Mouse (Mus musculus) lung, adult 10 weeks (tissue): ENCODE data around the gene Mtmr10. TPM values are rescaled to one million over a fixed set of nuclear protein-coding genes. Genes with fewer than 3 reads are reported as not detected.

ENCODE experiments used
- polyA plus RNA-seq: library from polyadenylated mRNA; stranded (reverse); fragments of 350-450 nt; fragmentation: Illumina TruSeq; extraction: RNeasy Lipid Tissue Mini Kit (QIAGEN cat#74804); gene quantifications from one replicate; pipeline ENCODE4 v1.2.3, GENCODE M21; 2014; ENCODE audit warnings: low read depth, low replicate concordance; ENCODE audit not compliant: insufficient read depth

The Mtmr10 gene
- polyA plus RNA-seq: 10.3 TPM

DNA sequence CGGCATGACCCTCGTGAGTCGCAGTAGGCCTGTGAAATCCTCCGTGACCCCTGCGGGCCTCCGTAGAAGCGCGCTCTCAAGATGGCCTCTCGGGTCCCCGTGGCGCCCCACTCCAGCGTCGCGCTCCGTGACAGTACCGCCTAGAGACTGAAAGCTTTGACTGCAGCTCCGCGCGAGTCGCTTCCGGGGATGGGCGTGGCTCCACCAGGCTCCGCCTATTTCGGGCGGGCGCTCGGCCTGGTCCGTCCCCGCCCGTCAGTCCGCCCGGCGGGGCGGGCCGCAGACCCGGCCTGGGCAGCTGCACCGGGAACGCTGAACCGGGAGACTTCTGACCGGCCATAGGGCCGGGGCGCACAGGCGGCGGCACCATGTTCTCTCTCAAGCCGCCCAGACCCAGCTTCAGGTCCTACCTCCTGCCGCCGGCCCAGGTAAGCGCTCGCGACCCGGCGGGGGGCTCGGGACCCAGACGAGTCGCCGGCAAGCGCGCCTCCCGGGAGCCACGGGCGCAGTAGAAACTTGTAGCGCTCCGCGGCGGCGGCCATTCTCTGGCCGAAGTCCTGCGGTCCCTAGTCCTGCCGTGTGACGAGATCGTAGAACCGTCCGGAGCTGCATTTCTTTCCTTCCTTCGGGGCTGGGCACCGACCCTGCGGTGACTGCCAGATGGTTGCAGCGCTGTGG, at the start of gene Mtmr10:
TSS of gene Mtmr10 (plus strand) at position 240 of the 678 bp plus-strand sequence.

DNA sequence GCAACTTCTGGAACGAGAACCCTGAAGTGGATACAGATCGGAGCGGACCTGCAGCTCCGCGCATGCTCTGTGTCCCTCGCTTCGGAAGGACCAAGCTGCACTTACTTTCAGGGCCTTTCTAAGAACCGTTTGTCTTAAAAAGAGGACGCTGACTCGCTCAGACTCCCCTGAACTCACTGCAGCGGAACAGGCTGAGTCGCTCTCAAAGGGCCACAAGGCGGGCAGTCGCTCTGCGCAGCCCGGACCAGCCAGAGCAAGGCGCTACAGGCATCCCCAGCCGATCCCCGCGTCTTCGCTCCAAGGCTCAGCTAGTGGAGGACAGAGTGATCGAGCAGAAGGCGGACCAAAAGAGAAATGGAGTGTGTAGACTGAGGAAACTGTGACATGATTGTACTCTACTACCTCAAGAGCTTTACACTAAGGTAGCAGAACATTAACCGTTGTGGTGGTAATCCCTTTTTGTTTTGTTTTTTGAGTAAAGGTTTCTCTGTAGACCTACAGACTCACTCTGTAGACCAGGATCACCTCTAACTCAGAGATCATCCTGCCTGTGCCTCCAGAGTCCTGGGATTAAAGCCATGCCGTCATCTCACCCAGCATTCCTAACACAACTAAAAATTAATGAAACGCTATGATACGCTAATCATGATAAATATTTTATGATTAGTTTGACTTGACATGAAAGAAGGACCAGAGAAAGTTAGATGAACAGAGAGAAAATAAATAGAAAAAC, 86.5 kb downstream of the Mtmr10 start, which contains the start of gene Fan1:
TSS of gene Fan1 (minus strand) at position 266 of the 733 bp plus-strand sequence.

Other genes starting within 250 kb of the Mtmr10 start
- 0.22 TPM for gene Trpm1, start 133.8 kb upstream of the Mtmr10 start, polyA plus RNA-seq
- gene Fan1, start 86.4 kb downstream of the Mtmr10 start, polyA plus RNA-seq: 1.3 TPM
- gene Mphosph10, start 104.6 kb downstream of the Mtmr10 start, polyA plus RNA-seq: 14.9 TPM
- 81.0 TPM for gene Mcee, start 105.0 kb downstream of the Mtmr10 start, polyA plus RNA-seq
- gene Apba2, start 214.1 kb downstream of the Mtmr10 start, polyA plus RNA-seq: 0.35 TPM